Mouse (Mus musculus) embryo, embryonic 10.5 days (tissue): ENCODE measurements around the gene Hspg2.
"Not testable (repeated sequence)": the region's sequence is repeated elsewhere in the genome, so short reads cannot be mapped to it uniquely, and the experiment has no call there.

Experiments
- DNase-seq: peaks from one replicate; pipeline ENCODE4 v3.0.0-alpha.2; 2015; ENCODE audit warnings: low spot score

Gene Hspg2

DNA sequence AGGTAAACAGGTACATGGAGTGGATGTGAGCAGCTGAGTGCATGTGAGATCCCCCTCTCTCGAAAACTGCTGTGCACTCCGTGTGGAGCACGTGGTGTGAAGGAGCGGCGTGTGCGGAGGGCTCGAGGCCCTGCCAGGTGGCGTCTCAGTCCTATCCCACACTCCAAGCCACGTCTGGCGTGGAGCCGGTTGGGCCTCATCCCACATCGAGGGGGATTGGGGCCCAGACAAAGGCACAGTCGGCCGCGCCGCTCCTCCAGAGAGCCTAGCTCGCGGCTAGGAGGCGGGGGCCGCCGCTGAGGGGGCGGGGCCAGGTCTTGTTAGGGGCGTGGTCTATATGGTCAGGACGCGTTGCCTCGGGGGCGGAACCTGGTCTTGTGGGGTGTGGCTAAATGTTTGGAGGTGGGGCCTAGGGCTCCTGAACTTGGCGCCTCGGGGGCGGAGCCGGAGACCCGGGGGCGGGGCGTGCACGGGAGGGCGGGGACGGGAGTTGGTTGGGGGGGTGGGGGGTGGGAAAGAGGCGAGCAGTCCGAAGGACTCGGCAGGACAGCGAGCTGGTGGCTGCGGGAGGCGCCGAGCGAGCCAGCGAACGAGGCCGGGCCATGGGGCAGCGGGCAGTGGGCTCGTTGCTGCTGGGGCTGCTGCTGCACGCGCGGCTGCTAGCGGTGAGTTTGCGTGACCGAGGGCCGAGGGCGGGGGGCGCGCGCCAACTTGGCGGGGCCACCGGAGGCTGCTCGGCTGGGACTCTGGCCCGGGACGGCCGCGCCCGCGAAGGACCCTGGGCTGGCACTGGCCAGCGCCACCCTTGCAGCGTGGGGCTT is at the start of gene Hspg2:
Hspg2 (plus strand) TSS at position 510 of the 821 bp plus-strand sequence.
- DNase-seq, result peak; percentile 99

DNA sequence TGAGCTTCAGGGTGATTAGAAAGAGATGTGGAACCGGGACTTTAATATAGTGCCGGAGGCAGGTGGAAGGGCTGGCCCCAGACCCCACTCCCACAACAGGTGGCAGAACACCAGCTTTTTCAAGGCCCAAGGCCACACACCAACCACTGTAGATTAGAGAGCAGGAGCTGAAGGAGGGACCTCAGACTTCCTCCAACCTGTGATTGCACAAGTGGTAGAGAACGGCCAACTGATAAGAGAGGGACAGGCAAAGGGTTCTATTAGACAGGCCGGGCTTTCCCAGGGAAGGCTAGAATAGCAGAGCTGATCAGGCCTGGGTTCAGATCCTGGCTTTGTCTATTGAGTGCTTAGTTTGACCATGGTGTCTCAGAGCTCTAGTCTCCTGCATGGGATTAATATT is 38.1 kb upstream of the Hspg2 start, which contains the start of gene Cela3b:
Cela3b (minus strand) TSS at position 39 of the 400 bp plus-strand sequence.
- no peak for DNase-seq

DNA sequence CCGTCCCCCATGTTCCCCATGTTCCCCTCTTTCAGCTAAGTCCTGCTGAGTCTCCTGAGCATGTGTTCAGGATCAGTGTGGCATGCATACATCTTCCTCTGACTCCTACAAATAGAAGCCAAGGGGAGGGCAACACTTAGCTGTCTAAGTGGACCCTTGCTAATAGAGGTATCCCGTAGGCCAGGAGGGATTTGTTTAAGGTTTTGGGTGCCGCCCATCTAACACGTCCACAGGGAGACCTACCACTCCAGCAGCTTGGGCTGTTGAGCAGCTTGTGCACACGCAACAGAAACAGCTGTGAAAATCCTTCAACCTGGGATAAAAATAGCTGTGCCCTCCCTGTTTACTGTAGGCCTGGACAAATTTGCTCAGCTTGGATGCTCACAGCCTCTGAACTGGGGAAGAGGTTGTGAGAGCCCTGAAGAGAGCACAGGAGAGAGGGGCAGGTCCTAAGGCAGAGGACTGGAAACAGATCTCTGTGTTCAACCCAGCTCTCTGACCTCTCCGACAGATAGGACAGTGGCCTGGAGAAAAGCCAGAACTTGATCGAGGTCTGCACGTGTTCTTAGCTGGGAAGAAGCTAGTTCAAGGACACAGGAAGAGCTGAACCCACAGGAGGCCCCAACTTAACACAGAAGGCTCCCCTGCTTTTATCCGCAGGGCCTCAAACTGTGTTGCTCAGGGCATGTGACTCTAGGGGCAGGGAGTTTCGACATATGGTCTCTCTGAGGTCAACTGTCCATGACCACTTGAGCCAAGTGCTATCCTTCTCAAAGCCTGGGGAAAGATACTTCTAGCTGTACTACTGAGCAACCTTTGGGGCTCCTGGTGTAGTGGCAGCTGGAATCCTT is 35.6 kb upstream of the Hspg2 start:
- DNase-seq, result not testable (repeated sequence)

DNA sequence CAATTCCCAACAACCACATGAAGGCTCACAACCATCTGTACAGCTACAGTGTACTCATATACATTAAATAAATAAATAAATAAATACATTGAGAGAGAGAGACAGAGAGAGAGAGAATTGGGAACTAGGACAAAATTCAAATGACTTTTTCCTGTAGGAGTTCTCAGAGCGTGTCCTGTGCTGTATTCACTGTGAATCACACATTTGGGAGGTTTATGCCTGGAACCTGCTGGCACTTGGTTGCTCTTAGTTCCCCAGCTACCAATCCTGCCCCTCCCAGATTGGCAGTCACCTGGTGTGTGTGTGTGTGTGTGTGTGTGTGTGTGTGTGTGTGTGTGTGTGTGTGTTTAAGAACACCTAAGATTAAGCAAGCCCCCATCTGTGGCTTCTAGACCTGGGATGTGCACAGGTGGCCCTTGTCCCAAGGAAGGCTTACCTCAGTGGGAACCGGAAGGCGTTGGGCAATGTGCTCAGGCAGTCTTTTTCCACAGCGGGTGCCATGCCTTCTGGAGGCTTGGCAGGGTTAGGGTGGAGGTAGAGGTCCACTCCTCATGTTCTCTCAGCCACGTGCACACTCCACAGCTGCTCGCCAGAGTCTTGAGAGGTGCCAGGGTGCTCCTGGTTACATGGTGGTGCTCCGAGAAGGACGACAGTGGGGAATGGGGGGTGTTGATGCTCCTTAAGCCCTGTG is 31.4 kb upstream of the Hspg2 start:
- no peak for DNase-seq

DNA sequence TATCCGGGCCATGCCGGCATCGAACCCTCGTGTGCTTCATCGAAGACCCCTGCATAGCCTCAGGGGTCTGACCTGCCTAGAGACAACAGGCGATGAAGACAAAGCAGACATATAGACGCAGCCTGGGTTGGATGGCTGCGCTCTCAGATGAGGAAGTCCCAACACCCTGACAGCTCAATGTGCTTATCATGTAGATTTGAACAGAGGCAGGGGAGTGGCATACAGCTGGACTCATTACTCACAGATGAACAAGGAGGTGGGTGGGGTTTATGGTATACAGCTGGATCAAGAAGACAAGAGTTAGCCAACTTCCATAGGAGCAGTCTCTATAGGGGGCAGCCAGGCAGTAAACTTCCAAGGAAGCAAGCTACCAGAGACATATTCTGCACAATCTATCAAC is 29.7 kb upstream of the Hspg2 start:
- DNase-seq, result no peak

DNA sequence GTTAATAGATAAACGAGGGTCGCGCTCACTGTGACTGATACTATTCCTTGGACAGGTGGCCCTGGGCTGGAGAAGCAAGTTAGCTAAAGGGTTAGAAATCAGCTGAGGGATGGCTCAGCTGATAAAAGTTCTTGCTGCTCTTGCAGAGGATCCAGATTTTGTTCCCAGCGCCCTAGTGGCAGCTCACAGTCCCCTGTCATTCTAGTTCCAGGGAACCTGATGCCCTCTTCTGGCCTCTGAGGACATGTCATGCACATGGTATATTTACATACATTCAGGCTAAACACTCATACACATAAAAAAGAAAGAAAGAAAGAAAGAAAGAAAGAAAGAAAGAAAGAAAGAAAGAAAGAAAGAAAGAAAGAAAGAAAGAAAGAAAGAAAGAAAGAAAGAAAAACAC is 27.2 kb upstream of the Hspg2 start:
- DNase-seq, result no peak

DNA sequence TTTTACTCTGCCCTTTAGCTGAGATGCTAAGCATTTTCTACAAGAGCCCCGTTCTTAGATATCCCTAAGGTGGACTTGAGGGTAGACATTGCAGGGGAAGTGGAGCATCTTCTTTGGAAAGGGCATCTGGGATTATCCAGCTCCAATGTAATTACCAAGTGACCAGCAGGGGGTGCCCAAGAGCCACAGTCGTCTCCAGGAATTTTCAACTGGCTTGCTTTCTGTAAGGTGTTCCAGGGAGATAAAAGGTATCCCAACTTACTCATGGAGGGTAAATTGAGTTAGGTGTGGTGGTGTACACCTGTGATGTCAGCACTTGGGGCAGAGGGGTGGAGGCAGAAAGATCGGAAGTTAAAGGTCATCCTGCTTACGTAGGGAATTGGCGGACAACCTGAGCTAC is 24.9 kb upstream of the Hspg2 start:
- peak; percentile 86 for DNase-seq

DNA sequence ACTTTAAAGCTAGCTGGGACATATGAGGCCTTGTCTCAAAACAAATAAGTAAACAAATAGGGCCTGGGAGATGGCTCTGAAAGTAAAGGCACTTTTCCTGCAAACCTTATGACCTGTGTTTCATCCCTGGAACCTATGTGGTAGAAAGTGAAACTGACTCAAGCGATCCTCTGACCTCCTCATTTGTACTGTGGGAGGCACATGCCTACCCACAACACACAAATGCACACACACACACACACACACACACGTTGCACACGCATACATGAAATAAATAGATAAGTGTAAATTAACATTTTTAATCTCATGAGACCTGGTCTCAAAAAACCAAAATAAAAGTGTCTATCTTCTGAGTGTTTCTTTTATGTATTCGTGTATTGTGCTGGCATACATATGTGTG is 22.7 kb upstream of the Hspg2 start:
- no peak for DNase-seq

DNA sequence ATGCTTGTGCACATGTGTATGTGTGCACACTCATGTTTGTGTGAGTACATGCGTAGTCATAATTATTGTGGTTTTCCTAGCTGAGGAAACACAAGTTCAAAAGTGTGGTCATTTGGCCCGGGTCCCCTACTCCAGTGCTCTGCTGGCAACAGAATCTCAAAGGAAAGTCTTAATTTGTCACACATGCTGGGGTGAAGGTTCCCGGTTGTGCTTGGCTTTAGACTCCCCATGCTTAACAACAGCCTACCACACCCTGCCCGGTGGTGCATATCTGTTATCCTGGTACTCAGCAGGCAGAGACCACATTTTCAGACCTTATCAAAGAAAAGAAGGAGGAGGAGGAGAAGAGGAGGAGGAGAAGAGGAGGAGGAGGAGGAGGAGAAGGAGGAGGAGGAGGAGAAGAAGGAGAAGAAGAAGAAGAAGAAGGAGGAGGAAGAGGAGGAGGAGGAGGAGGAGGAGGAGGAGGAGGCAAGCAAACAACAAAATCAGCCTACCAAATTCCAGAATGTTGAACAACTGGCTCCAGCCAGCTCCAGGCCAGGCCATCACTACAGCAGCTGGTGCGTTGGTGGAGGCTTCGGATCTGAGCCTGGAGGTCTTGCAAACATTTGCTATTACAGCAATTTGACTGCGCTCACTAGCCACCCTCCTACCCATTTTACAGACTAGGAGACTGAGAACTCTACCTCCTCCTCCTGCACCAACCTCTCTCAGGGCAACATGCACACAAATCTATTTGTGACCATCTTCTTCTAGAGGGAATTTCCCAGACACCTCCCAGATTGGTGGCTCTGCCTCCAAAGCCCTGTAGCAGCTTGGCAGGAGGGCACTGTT is 21.0 kb upstream of the Hspg2 start:
- no peak for DNase-seq

DNA sequence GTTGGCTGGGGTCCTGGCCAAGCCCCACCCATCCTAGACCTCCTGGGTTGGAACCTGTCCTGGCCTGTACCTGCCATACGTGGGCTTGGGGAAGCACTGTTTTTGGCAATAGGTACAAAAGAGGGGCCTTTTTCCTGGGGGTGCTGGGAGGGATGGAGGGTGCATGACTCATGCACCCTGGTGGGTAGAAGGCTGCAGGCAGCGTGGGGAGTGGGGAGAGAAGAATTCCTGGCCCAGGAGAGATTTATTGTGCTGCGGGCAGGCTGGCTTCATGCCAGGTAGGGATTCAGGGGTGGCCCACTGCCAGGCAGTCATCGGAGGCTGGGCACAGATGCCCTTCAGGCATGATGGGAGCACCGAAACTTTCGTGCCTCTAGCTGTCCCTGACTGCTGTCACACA is 20.4 kb upstream of the Hspg2 start:
- no peak for DNase-seq

DNA sequence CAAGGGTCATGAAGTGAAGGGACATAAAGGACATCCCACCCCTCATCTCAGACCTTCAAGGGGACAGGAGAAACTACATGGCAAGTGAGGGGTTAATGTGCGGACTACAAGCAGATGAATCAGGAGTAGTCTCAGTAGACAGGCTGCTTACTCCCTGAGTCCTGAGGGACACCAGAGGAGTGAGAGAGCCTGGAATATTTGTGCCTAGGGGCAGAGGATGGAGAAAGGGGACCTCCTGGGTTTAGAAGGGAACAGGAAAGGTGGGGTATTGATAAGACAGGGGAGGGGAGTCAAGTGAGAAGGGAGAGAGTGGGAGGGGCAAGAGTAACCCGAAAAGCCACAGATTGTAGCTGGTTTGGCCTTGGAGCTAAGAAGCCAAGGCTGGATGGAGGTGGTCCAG is 19.9 kb upstream of the Hspg2 start:
- no peak for DNase-seq

DNA sequence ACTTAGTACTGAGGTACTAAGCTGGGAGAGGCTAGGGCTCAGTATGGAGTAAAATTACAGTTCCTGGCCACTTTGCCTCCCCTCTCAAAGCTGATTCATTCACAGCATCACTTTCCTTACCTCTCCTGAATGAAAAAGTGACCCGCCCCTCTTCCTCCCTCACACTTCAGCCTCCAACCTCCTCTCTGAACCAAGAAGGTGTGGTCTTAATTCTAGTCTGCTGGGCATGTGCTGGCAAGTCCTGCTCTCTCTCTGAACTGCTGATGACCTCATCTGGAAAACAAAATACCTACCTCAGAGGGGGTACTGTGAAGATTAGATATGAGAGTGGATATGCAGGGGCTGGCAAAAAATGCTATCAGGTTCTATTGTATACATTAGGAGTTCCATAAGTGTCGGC is 19.4 kb upstream of the Hspg2 start:
- no peak for DNase-seq

DNA sequence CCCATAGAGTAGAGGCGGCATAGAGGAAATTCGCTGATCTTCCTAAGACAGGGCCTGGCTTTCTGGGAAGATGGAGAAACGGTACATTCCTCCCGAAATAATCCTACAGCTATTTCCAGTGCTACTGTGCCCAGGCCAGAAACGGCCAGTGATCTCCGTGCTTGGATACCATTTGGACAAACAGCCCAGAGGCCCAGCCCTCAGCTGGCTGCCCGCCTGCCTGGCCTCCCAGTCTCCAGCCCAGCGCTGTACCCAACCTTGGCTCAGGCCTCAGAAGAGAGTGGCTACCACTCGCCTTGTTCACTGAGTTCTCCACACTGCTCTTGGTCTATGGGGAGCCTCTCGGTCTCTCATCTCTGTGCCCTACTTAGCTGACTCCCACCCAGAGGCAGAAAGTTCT is 18.9 kb upstream of the Hspg2 start:
- no peak for DNase-seq

DNA sequence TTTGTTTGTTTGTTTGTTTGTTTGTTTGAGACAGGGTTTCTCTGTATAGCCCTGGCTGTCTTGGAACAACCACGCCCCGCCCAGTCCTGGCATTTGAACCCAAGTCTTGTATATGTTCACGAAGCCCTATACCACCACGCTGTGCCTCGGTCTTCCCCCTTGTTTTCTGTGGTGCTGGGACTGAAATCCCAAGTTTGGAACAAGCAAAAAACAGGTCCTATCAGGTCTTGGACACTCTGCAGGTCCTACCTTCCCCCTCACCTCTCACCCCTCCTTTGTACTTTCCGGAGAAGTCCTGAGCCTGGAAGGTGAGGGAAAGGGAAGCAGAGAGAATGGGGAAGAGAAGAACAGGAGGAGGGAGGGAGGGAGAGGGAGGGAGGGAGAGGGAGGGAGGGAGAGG is 16.4 kb upstream of the Hspg2 start:
- DNase-seq, result no peak

DNA sequence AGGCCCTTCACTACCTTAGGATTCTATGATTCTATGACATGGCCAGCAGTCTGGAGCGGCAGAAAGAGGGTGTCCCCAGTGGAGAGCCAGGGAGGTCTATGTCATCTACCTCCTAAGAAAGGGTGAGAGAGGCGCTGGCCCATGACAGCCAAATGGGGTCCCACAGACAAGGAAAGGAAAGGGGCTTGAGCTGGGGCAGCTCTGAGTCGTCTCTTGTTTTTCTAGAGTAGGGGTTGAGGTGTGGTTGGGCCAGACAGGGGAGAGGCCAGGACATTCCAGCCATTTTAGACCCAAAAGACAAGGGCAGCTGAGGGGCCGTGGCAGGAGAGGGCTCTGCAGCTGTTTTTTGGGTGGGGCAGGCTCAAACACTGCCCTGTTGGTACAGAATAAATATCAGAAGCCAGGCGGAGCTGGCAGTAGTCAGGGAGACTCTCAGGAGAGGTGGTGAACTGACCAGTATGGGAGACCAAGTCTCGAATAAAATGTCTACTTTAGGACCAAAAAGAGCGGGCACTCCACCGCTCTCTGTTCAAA is 15.3 kb upstream of the Hspg2 start, which contains the start of gene 1700013G24Rik:
1700013G24Rik (plus strand) TSS at position 51 of the 534 bp plus-strand sequence.
- DNase-seq, result no peak

DNA sequence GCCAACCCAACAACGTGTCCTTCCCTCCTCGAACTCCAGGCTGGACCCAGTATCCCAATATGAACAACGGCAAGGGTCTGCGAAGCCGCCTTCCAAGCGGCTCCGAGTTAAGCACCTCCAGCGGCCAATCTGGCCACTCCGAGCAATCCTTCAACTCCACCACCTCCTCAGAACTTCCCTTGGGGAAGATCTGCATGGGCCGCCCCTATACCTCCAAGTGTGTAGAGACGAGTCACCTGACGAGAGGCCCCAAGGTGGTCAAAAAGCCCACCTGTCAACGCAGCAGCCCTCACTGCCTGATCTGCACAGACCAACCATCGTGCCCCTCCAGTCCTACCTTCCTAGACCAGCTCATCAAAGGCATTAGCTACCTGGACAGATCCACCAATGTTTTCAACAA is 14.0 kb upstream of the Hspg2 start:
- DNase-seq, result no peak

DNA sequence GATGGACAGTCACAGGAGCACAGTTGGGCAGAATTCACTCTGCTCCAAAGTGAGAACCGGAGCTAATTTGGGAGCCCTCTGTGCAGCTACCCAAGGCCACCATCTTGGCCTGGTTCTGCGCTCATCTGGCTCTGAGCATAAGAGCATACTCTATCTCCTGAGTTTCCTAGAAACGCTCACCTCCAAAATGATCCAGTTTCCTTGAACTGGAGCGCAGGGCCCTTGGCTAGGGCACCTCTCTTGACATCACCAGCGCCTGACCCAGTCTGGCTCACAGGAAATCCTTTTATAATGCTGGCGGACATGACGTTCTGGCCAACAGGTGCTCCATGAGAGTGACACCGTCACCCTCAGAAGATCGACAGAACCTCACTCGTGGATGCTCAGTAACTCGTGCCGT is 12.0 kb upstream of the Hspg2 start:
- no peak for DNase-seq

DNA sequence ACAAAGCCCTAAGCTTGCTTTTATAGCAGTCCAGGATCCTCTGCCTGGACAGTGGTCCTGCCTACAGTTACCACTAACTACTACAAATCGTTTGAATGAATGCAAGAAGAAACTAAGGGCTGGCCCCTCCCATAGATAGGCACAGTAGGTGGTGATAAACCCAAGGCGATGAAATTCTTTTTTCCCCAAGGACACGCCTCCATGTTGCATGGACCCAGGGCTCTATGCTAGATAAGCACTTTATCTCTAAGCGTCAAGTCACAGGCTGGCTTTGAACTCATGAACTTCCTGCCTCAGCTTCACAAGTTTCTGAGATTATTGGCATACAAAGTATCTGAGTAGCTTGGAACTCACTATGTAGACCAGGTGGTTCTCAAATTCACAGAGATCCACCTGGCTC is 11.3 kb upstream of the Hspg2 start:
- no peak for DNase-seq

DNA sequence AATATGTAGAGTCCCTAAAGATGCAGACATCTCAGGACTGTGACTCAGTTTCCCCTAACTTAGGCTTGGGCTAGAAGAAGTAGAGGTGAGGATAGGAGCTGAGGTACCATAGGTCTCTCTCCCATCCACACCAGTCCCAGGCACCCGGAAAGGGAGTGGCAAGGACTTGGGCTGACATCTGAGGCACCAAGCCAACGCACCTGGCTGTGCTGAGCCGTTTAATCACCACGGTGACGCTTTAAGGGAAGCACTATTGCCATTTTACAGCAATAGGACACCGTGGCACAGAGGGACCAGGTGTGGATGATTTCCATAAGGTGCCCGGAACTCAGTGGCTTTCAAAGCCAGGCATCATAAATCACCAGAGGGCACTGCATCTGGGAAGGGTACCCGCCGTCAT is 10.3 kb upstream of the Hspg2 start:
- DNase-seq, result no peak

DNA sequence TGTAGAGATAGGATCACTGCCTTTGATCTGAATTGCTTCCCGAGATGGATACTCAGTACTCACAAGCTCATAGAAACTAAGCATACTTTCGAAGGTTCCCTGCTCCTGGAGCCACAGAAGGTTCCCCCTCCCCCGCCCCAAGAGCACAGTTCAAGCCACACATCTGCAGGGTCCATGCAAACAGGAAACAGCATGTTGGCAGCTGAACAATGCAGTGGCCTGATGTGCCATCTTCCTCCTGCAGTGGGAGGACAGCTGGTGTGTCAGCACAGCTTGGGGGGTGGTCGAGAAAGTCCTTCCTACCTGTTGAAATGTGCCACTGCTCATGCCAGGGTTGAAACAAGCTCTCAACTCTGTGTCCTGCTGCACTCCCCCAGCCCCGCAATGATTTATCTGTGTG is 9.7 kb upstream of the Hspg2 start:
- DNase-seq, result no peak

DNA sequence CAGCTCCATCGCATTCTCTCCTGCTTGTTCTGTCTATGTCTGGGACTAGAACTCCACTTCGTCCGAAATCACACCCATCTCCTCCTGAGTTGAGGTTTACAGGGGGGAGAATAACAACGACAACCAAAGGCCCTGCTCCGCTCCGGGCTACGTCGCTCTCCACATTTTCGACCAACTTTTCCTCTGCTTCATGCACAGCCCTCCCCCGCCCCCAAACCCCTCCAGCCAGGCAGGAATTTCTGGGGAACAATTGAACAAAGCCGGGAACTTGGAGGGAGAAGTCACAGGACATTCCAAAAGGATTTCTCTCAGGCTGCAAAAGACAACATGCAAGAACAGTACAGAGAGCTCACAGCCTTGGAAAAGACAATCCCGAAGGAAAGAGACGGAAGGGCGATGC is 7.9 kb upstream of the Hspg2 start:
- no peak for DNase-seq
